ENCODE assay signal across 8 mouse cellular contexts in genomic region chr2:117249255-117250000, GRCm38 (mm10). TPM values are rescaled to one million over a fixed set of nuclear protein-coding genes. Genes with fewer than 3 reads are reported as not detected.
DNase-seq lines count a peak whose midpoint lies in the region; ATAC-seq and TF ChIP-seq lines count a peak whose summit lies in the region.

Fam98b (plus strand) TSS chr2:117249739.

- ATAC-seq in common myeloid progenitor, adult 5-6 weeks (replicated peaks; ENCODE audit: low read depth, poor library complexity, severe bottlenecking): peak; percentile 94
- ATAC-seq in hindbrain, postnatal 0 days: peak; percentile 99
- ATAC-seq in megakaryocyte, adult 5-6 weeks (ENCODE audit: poor library complexity, severe bottlenecking): peak; percentile 93

- peak within 1 kb of the TSS; percentile 92 for H3K4me2 ChIP-seq in hindbrain, postnatal 0 days (ENCODE audit: low read depth, low read length)

- peak within 1 kb of the TSS; percentile 95 for H3K27ac ChIP-seq in gastrocnemius, adult 2 months
- H3K27ac ChIP-seq in hindbrain, postnatal 0 days: peak within 1 kb of the TSS; percentile 80
- H3K27ac ChIP-seq in left cerebral cortex, adult 2 months: peak within 1 kb of the TSS; percentile 94

- peaks cover 7% of the 10 kb centered on the region; the same call in 1 of the 2 replicates for H3K4me1 ChIP-seq in hindbrain, postnatal 0 days (ENCODE audit: insufficient read depth, low read length)

- intact Hi-C loops in gastrocnemius, adult 2 months (cut with DNase I): no loop called here
- intact Hi-C loops in left cerebral cortex, adult 2 months (cut with DNase I): loop anchor here (5.0 kb wide), 1 partner anchor 352 kb away; no protein-coding TSS in a partner anchor

- no peaks in the 10 kb centered on the region for H3K9me3 ChIP-seq in hindbrain, postnatal 0 days (ENCODE audit: low read length)

- under 1% methylated on average over 33 of the region's 33 CpGs for WGBS in hindbrain, postnatal 0 days

- H3K27me3 ChIP-seq in hindbrain, postnatal 0 days (ENCODE audit: insufficient read depth, low read length): no peaks in the 10 kb centered on the region

- no peaks in the 10 kb centered on the region for H3K36me3 ChIP-seq in hindbrain, postnatal 0 days (ENCODE audit: insufficient read depth, low read length)

- TF ChIP-seq CTCF in gastrocnemius, adult 2 months (IDR thresholded peaks at IDR 0.05): peak; percentile 62
- TF ChIP-seq CTCF in hindbrain, postnatal 0 days (IDR thresholded peaks at IDR 0.05; ENCODE audit: low read depth): peak; percentile 72
- TF ChIP-seq CTCF in left cerebral cortex, adult 2 months (IDR thresholded peaks at IDR 0.05): peak; percentile 69

- peak within 1 kb of the TSS; percentile 78 for H3K9ac ChIP-seq in hindbrain, postnatal 0 days (replicated peaks; ENCODE audit: low read length)

- peak; percentile 97 for DNase-seq in ZHBTc4 (ENCODE audit: low read depth, low spot score)
- DNase-seq in gastrocnemius, adult 2 months: peak; percentile 90
- DNase-seq in hindbrain, postnatal 0 days (ENCODE audit: low spot score): peak; percentile 96
- peak; percentile 88 to 90 for DNase-seq in left cerebral cortex, adult 2 months (ENCODE audit: extremely low spot score in 1 of 2, low spot score in 2 of 2)
- DNase-seq in right cerebral cortex, adult 2 months (ENCODE audit: low spot score in 2 of 2): peak; percentile 90 to 95
- peak; percentile 88 for DNase-seq in urinary bladder, postnatal 14 days (ENCODE audit: low spot score)

- H3K4me3 ChIP-seq in gastrocnemius, adult 2 months: peak within 1 kb of the TSS; percentile 97
- H3K4me3 ChIP-seq in hindbrain, postnatal 0 days (ENCODE audit: low read length): peak within 1 kb of the TSS; percentile 81
- H3K4me3 ChIP-seq in left cerebral cortex, adult 2 months: peak within 1 kb of the TSS; percentile 96

RNA-seq across cellular contexts. Expression of gene Fam98b, which starts in this region (rescaled TPM):
- 18.2 and 42.2 TPM in 2 replicates for total RNA-seq in common myeloid progenitor, adult 5-6 weeks (2017)
- total RNA-seq in gastrocnemius, adult 2 months (2021): 10 to 100 TPM; 20.4 to 21.9 TPM
- 5.2 and 6.3 TPM in 2 replicates for total RNA-seq in hindbrain, postnatal 0 days (2014; rRNA removed)
- 11.5 and 14.9 TPM in 2 replicates for polyA plus RNA-seq in hindbrain, postnatal 0 days (2015; fragmentation: Nextera tagmentation; extraction: Ambion mirVana)
- 10 to 100 TPM; 53.6 to 54.5 TPM for total RNA-seq in left cerebral cortex, adult 2 months (2021)
- 20.6 and 22.7 TPM in 2 replicates for total RNA-seq in megakaryocyte, adult 5-6 weeks (2015)
- total RNA-seq in megakaryocyte, adult 5-6 weeks (2017): 6.5 and 10.6 TPM in 2 replicates

Comparison
In these comparisons a context has a peak if more than half of its experiments do, and no peak if none do; other contexts are left out.
1. Peak in every context shown above with its lines: DNase-seq, ATAC-seq, H3K4me3 ChIP-seq and H3K27ac ChIP-seq.